Mouse (Mus musculus): ENCODE data around the gene Tnfrsf1a.

The Tnfrsf1a gene

GRCm38 (mm10) chr6:125355197-125355741 lies 6.1 kb downstream of the Tnfrsf1a start:
- DNase-seq, result no peak

GRCm38 (mm10) chr6:125356264-125356663 lies 7.1 kb downstream of the Tnfrsf1a start:
- no peak for DNase-seq

DNA sequence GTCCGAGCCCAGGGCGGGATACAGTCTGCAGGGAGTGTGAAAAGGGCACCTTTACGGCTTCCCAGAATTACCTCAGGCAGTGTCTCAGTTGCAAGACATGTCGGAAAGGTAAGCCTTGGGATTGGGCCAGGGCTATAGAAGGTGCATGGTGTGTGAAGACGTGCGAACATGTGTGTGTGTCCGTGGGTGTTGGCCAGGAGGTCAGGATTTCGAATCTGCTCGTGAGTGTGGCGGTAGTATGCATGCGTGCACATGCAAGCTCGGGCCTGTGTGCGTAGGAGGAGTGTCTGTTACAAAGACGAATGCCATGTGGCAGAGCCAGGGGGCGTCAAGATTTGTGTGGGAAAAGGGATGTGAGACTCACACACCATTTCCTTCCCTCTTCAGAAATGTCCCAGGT lies 8.2 kb downstream of the Tnfrsf1a start:
- DNase-seq, result no peak

DNA sequence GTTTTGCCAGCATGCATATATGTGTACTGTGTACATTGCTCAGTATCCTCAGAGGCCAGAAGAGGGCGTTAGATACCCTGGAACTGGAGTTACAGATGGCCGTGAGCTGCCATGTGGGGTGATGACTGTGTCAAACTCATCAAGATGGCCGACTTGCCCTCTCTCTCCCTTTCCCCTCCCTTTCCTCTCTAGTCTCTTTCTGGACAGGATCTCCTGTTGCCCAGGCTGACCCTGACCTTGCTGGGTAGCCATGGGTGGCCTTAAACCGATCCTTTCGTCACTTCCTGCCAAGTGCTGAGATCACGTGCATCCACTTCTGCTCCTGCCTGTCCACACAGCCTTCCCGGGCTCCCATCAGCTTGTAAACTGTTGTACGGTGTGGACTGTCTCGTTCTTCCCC lies 10.8 kb downstream of the Tnfrsf1a start:
- DNase-seq, result no peak

- DNase-seq, result no peak
Measured at GRCm38 (mm10) chr6:125360846-125361245, 11.7 kb downstream of the Tnfrsf1a start.

GRCm38 (mm10) chr6:125361467-125362291 lies 12.5 kb downstream of the Tnfrsf1a start:
- no peak for DNase-seq

- DNase-seq, result no peak
Measured at GRCm38 (mm10) chr6:125363021-125363420, 13.9 kb downstream of the Tnfrsf1a start.

GRCm38 (mm10) chr6:125363451-125364242 lies 14.5 kb downstream of the Tnfrsf1a start:
- no peak for DNase-seq

DNA sequence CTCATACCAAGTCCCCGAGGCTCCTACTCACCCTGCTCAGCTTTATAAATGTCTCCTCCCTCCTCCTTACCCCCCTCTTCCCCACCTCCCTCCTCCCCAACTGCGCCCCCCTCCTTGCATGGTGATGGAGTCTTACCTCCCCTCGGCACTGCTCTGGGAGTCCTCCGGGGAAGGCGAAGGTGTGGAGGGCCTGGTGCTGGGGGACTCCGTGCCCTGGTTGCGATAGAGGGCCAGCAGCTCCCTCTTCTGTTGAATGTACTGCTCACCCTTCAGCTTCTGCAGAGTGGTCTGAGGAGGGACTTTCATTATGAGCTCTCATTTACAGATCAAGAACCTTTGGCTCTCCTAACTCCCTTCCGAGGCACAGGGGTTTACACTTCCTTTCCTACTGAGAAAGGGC lies 15.3 kb downstream of the Tnfrsf1a start:
- DNase-seq, result no peak

DNA sequence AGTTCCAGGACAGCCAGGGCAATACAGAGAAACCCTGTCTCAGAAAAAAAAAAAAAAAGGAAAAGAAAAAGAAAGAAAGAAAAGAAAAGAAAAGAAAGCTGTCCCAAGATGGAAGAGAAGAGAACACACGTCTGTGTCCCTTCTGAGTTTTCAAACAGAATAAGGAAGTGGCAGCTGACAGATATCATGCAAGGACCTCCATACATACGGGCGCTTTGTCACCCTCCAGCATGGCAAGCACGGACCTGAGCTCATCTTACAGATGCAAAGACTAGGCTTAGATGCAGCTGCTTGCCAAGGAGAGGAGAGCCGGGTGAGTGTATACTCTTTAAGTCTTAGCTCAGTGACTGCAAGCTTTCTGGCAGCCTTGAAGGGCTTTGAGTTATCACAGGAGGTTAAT lies 16.4 kb downstream of the Tnfrsf1a start:
- DNase-seq, result no peak

GRCm38 (mm10) chr6:125366133-125366532 lies 17.0 kb downstream of the Tnfrsf1a start:
- no peak for DNase-seq

- DNase-seq, result no peak
Measured at GRCm38 (mm10) chr6:125367758-125368371, 18.7 kb downstream of the Tnfrsf1a start.

DNA sequence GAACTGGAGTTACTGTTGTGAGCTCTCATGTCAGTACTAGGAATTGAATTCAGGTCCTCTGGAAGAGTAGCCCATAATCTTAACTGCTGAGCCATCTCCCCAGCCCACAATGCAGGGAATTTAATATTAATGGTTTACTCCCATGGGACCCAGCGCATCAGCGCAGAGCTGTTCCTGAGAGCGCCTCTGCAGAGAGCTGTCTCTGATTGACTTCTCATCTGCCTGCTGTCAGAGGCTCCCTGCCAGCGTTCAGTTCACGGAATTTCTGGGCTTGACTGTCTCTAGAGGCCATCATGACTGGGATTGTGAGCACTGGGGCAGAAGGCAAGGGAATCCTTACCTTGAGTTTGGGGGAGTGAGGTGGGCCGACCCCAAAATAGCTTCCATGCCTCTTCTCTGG lies 27.9 kb downstream of the Tnfrsf1a start:
- no peak for DNase-seq

DNA sequence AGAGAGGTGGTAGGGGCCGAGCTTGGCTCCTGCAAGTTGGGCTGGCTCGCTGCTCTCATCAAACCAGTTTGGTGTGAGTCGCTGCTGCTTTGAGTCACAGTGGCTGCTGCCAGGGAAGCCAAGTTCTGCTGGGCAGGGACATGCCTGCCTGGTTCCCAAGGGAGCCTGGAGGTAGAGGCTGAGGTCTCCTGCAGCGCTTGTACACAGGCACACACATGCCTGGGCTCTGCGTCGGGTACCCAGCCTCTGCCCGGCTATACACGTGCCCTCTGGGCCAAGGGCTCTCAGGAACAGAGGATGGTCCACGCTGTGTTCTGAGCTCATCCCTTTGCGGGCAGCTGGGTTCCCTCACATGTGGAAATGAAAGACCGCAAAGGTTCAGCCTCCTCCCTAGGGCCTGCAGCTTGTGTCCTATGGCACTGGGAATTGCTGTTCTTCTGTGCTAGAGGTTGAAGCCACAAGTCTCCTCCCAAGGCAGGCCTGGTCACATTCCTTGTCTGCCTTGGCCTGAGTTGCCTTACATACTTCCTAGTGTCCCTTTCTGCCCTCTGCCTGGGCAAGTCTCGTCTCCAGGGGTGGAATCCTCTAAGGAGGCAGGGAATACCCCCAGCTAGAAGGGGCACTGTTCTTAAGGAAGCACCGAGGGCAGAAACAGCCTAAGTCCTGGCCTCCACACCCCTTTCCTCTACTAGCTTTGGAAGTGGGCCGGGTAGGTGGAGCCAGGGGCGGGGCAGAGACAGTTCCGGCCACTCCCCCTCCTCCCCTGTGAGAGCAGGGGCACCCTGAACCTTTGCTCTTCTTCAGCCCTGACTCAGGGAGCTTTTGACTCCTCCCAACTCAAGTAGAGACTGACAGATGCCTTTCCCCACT lies 28.7 kb downstream of the Tnfrsf1a start:
- no peak for DNase-seq

DNA sequence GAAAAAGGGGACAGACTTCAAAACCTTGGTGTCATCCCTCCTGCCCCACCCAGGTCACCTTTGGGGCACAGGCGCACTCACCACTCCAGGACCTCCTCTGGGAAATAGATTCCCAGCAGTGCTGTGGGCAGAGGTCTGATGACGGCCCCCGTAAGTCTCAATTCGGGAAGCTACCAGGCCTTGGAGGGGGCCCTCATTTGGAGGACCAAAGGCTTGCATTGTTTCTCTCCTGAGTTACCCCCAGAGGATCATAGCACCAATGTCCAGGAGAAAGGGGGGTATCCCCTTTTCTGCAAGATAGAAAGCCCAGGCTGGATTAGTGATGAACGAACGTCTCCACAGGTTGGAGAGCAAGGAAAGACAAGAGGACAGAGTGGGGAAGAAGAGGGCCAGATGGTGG lies 29.5 kb downstream of the Tnfrsf1a start:
- no peak for DNase-seq

DNA sequence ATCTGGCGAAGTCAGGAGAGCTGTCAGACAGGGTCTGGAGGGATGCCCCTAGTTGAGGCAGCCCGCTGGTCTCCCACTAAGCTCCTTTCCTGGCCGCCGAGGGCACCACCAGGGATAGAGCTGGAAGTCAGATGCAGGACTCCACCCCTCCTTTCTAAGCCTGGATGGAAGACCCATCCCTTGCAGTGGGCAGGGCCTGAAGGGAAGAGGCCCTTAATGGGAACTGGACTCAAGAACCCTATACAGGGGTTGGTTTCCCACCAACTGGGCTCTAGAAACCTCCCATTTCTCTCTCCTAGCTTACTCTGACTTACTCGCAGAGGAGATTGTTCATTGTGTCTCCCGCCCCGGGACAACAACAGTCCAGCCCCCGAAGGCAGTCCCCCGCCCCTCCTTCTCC lies 30.6 kb downstream of the Tnfrsf1a start:
- DNase-seq, result no peak

DNA sequence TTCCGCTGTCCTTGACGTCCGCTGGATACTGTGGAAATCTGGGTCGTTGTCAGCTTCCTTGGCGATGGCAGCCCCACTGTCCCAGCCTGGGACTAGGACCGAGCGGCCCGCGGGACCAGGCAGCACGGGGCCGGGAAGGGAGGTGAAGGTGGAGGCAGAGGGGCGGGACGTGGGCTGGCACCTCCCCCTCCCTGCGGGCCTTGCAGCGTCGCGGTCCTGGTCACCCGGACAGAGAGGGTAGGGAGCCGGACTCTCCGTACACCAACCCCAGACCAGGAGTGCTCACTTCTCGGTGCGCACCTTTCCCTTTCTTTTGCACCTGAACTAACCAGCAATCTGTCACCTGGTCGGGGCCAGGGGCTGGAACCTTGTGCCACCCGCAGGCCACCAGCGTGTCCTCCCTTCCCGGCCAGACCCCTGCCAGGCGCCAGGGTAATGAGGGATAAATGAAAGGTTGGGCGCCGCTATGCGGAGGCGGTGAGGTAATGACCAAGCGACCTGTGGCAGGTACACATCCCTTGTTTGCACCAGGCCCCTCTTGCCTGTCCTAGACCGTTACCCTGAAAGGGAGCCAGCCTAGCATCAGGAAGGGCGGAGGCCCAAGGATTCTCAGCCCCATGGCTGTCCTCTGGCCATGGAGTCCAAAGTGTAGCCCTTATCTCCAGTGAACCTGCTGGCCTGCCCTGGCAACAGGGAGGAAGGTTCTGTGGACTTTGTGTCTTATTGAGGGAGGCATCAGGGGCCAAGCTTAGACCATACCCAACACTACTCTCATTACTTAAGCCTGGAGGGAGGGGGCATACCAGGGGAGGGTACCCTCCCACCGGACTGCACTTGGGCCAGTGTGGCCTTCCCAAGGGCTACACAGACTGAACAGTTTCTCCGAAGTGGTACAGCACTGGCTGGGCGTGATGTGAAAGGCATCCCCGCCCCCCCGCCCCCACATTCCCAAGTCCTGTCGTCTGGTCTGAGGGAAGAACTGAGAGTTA lies 31.5 kb downstream of the Tnfrsf1a start, which contains the start of gene Plekhg6:
Plekhg6 (minus strand) TSS at position 422 of the 989 bp plus-strand sequence.
- no peak for DNase-seq

- no peak for DNase-seq
Measured at GRCm38 (mm10) chr6:125382024-125382423, 32.9 kb downstream of the Tnfrsf1a start.

- DNase-seq, result no peak
Measured at GRCm38 (mm10) chr6:125385066-125385974, 36.2 kb downstream of the Tnfrsf1a start.

GRCm38 (mm10) chr6:125386080-125386479 lies 36.9 kb downstream of the Tnfrsf1a start:
- DNase-seq, result no peak
